Mouse (Mus musculus) midbrain, embryonic 11.5 days (tissue): ENCODE measurements around the gene Ank. TPM values are rescaled to one million over a fixed set of nuclear protein-coding genes. Genes with fewer than 3 reads are reported as not detected.
A peak's percentile ranks its signal among the peaks of the same experiment; 100 is the strongest.

ENCODE experiments used
- ATAC-seq: fragments of 200-750 bp; cut with Nextera tagmentation; 2 replicates; pipeline ENCODE4 v1.8.0; 2017; ENCODE audit warnings: moderate TSS enrichment, moderate library complexity; ENCODE audit not compliant: low FRiP score
- DNase-seq: peaks from one replicate; pipeline ENCODE4 v3.0.0; 2015; ENCODE audit warnings: low spot score; ENCODE audit errors: missing footprints
- H3K27ac ChIP-seq: fragments of 300-500 bp; sonication (generic); 2 replicates; pipeline ENCODE4 v1.5.1; 2014; ENCODE audit warnings: low read depth, low read length
- H3K27me3 ChIP-seq: fragments of 300-500 bp; sonication (generic); 2 replicates; pipeline ENCODE4 v1.6.1; 2014; ENCODE audit warnings: mild to moderate bottlenecking, low read length, moderate library complexity, mixed read lengths; ENCODE audit not compliant: control insufficient read depth, insufficient read depth
- H3K36me3 ChIP-seq: fragments of 300-500 bp; sonication (generic); 2 replicates; pipeline ENCODE4 v1.6.1; 2014; ENCODE audit warnings: mild to moderate bottlenecking, low read length, moderate library complexity, mixed read lengths; ENCODE audit not compliant: control insufficient read depth, insufficient read depth
- H3K4me1 ChIP-seq: fragments of 300-500 bp; sonication (generic); 2 replicates; pipeline ENCODE4 v1.6.1; 2014; ENCODE audit warnings: low read length; ENCODE audit not compliant: control insufficient read depth, insufficient read depth
- H3K4me2 ChIP-seq: fragments of 300-500 bp; sonication (generic); 2 replicates; pipeline ENCODE4 v1.6.1; 2014; ENCODE audit warnings: mild to moderate bottlenecking, moderate library complexity
- H3K4me3 ChIP-seq: fragments of 300-500 bp; sonication (generic); 2 replicates; pipeline ENCODE4 v1.5.1; 2014; ENCODE audit warnings: low read depth, low read length
- H3K9ac ChIP-seq: fragments of 300-500 bp; sonication (generic); 2 replicates; pipeline ENCODE4 v1.6.1; 2014; ENCODE audit warnings: low read length
- H3K9me3 ChIP-seq: fragments of 300-500 bp; sonication (generic); 2 replicates; pipeline ENCODE4 v1.6.1; 2016; ENCODE audit warnings: low read length; ENCODE audit not compliant: control insufficient read depth
- WGBS: fragments of 180-500 bp; shearing (Covaris S2); extraction: QIAGEN DNeasy Blood & Tissue Kit; methylation state at CpG from one replicate; pipeline ENCODE4 v1.1.7; 2014; 5-methylcytosine and 5-hydroxymethylcytosine counted together
- polyA plus RNA-seq: library from polyadenylated mRNA; unstranded; fragments of >200 nt; fragmentation: Nextera tagmentation; extraction: Ambion mirVana; gene quantifications from 2 replicates; pipeline ENCODE4 v1.2.1, GENCODE M21; 2014

Gene Ank
- polyA plus RNA-seq, 1 experiment from 2014 or later: 8.6 TPM

- H3K4me3 ChIP-seq: no peak overlapping the region
- WGBS: 87% methylated on average over 6 of the region's 6 CpGs
- H3K27me3 ChIP-seq: no peaks in the 10 kb centered on the region
- no peak overlapping the region for H3K27ac ChIP-seq
- ATAC-seq (no peak), DNase-seq (no peak)
- no peak overlapping the region for H3K4me2 ChIP-seq
- H3K9ac ChIP-seq: no peak overlapping the region
- H3K36me3 ChIP-seq: 0 out of 2 replicates have a peak, but pooled peaks cover 2% of the 10 kb centered on the region
- no peaks in the 10 kb centered on the region for H3K4me1 ChIP-seq
- no peaks in the 10 kb centered on the region for H3K9me3 ChIP-seq
These were observed 152.5 kb downstream of the Ank start for GRCm38 (mm10) chr15:27618778-27619533.

GRCm38 (mm10) chr15:27619683-27620082 lies 153.2 kb downstream of the Ank start:
- H3K36me3 ChIP-seq: 0 out of 2 replicates have a peak, but pooled peaks cover 2% of the 10 kb centered on the region
- no peak for DNase-seq
- no peak overlapping the region for H3K9ac ChIP-seq
- ATAC-seq: no peak
- H3K27ac ChIP-seq: no peak overlapping the region
- H3K9me3 ChIP-seq: no peaks in the 10 kb centered on the region
- WGBS: 91% methylated on average over 3 of the region's 3 CpGs
- H3K4me3 ChIP-seq: no peak overlapping the region
- H3K4me2 ChIP-seq: no peak overlapping the region
- H3K27me3 ChIP-seq: no peaks in the 10 kb centered on the region
- H3K4me1 ChIP-seq: no peaks in the 10 kb centered on the region

- Histone ChIP-seq H3K9ac (no peak overlapping the region), H3K27ac (no peak overlapping the region), H3K4me2 (no peak overlapping the region), H3K4me1 (no peaks in the 10 kb centered on the region), H3K4me3 (no peak overlapping the region), H3K36me3 (0 out of 2 replicates have a peak, but pooled peaks cover 2% of the 10 kb centered on the region), H3K9me3 (no peaks in the 10 kb centered on the region), H3K27me3 (no peaks in the 10 kb centered on the region)
- WGBS: 85% methylated on average over 6 of the region's 6 CpGs
- ATAC-seq (no peak), DNase-seq (no peak)
These were observed 154.2 kb downstream of the Ank start for GRCm38 (mm10) chr15:27620475-27621185.

GRCm38 (mm10) chr15:27623286-27623685 lies 156.8 kb downstream of the Ank start:
- Histone ChIP-seq H3K4me2 (no peak overlapping the region), H3K36me3 (0 out of 2 replicates have a peak, but pooled peaks cover 2% of the 10 kb centered on the region), H3K27ac (no peak overlapping the region), H3K27me3 (no peaks in the 10 kb centered on the region), H3K9me3 (no peaks in the 10 kb centered on the region), H3K4me3 (no peak overlapping the region), H3K4me1 (no peaks in the 10 kb centered on the region), H3K9ac (no peak overlapping the region)
- ATAC-seq (no peak), DNase-seq (no peak)
- WGBS: 94% methylated on average over 6 of the region's 6 CpGs

GRCm38 (mm10) chr15:27625014-27625889 lies 158.8 kb downstream of the Ank start:
- DNase-seq (peak; percentile 51), ATAC-seq (no peak)
- Histone ChIP-seq H3K27ac (no peak overlapping the region), H3K4me2 (no peak overlapping the region), H3K9me3 (no peaks in the 10 kb centered on the region), H3K9ac (no peak overlapping the region), H3K27me3 (no peaks in the 10 kb centered on the region), H3K4me3 (no peak overlapping the region), H3K36me3 (no peaks in the 10 kb centered on the region), H3K4me1 (peaks cover 9% of the 10 kb centered on the region)
- WGBS: 91% methylated on average over 13 of the region's 13 CpGs

GRCm38 (mm10) chr15:27625890-27626255 lies 159.4 kb downstream of the Ank start:
- H3K9ac ChIP-seq: no peak overlapping the region
- H3K4me2 ChIP-seq: no peak overlapping the region
- H3K36me3 ChIP-seq: no peaks in the 10 kb centered on the region
- no peak for DNase-seq
- ATAC-seq: no peak
- H3K4me3 ChIP-seq: no peak overlapping the region
- no peaks in the 10 kb centered on the region for H3K27me3 ChIP-seq
- H3K9me3 ChIP-seq: no peaks in the 10 kb centered on the region
- WGBS: 85% methylated on average over 10 of the region's 10 CpGs
- H3K4me1 ChIP-seq: peaks cover 9% of the 10 kb centered on the region
- no peak overlapping the region for H3K27ac ChIP-seq

GRCm38 (mm10) chr15:27626314-27626713 lies 159.8 kb downstream of the Ank start:
- Histone ChIP-seq H3K27me3 (no peaks in the 10 kb centered on the region), H3K4me3 (no peak overlapping the region), H3K27ac (no peak overlapping the region), H3K36me3 (no peaks in the 10 kb centered on the region), H3K9ac (no peak overlapping the region), H3K4me2 (no peak overlapping the region), H3K4me1 (peaks cover 14% of the 10 kb centered on the region), H3K9me3 (no peaks in the 10 kb centered on the region)
- DNase-seq (no peak), ATAC-seq (no peak)
- WGBS: 98% methylated on average over 1 of the region's 1 CpGs

GRCm38 (mm10) chr15:27627794-27628193 lies 161.3 kb downstream of the Ank start:
- no peak for ATAC-seq
- Histone ChIP-seq H3K27ac (no peak overlapping the region), H3K9ac (no peak overlapping the region), H3K4me2 (no peak overlapping the region), H3K27me3 (no peaks in the 10 kb centered on the region), H3K9me3 (no peaks in the 10 kb centered on the region), H3K4me1 (peaks cover 14% of the 10 kb centered on the region), H3K4me3 (no peak overlapping the region), H3K36me3 (no peaks in the 10 kb centered on the region)
- DNase-seq: no peak
- WGBS: 93% methylated on average over 9 of the region's 9 CpGs
